Mouse (Mus musculus) ES-E14 (cell line): ENCODE data around the gene S100a4. TPM values are rescaled to one million over a fixed set of nuclear protein-coding genes. Genes with fewer than 3 reads are reported as not detected.

Experiments
- DNase-seq: peaks from one replicate; pipeline ENCODE4 v3.0.0-alpha.2; 2013; ENCODE audit warnings: low read depth, low spot score
- H3K27ac ChIP-seq: 2 replicates; pipeline ENCODE4 v1.5.1; 2012; ENCODE audit warnings: low read depth, mild to moderate bottlenecking, low read length, moderate library complexity, mixed read lengths; ENCODE audit not compliant: poor library complexity, insufficient read depth, severe bottlenecking
- H3K36me3 ChIP-seq: 2 replicates; pipeline ENCODE4 v1.6.1; 2012; ENCODE audit warnings: mild to moderate bottlenecking, low read length, moderate library complexity, mixed read lengths; ENCODE audit not compliant: control insufficient read depth, poor library complexity, insufficient read depth, severe bottlenecking
- H3K4me1 ChIP-seq, 2 experiments: fragments of 150-350 bp in 1 of 2; sonication (generic) in 1 of 2; 2 replicates each; pipeline ENCODE4 v1.6.1; 2012; ENCODE audit warnings: low read length in 2 of 2, mild to moderate bottlenecking in 1 of 2, mixed read lengths in 1 of 2; ENCODE audit not compliant: control insufficient read depth in 2 of 2, insufficient read depth in 2 of 2, poor library complexity in 1 of 2
- H3K4me3 ChIP-seq, 2 experiments: fragments of 150-350 bp in 1 of 2; sonication (generic) in 1 of 2; 2 replicates each; pipeline ENCODE4 v1.5.1; 2012; ENCODE audit warnings: low read length in 2 of 2, low read depth in 1 of 2, mild to moderate bottlenecking in 1 of 2, mixed read lengths in 1 of 2; ENCODE audit not compliant: insufficient read depth in 1 of 2, poor library complexity in 1 of 2, severe bottlenecking in 1 of 2
- H3K9ac ChIP-seq: 2 replicates; pipeline ENCODE4 v1.6.1; 2012; ENCODE audit warnings: low read depth, mild to moderate bottlenecking, low read length, mixed read lengths; ENCODE audit not compliant: poor library complexity, insufficient read depth, severe bottlenecking
- H3K9me3 ChIP-seq: fragments of 150-350 bp; sonication (generic); 2 replicates; pipeline ENCODE4 v1.6.1; 2012; ENCODE audit warnings: low read depth, mild to moderate bottlenecking, low read length; ENCODE audit not compliant: control insufficient read depth, insufficient read depth
- CHD2 ChIP-seq: IDR thresholded peaks from 2 replicates; pipeline ENCODE4 v1.6.1; 2014; ENCODE audit warnings: mild to moderate bottlenecking, low read depth, low read length, inconsistent platforms
- HCFC1 ChIP-seq: IDR thresholded peaks from 2 replicates; pipeline ENCODE4 v1.6.1; 2012; ENCODE audit warnings: low read length, inconsistent platforms, borderline replicate concordance; ENCODE audit not compliant: insufficient read depth
- MAFK ChIP-seq: IDR thresholded peaks from 2 replicates; pipeline ENCODE4 v1.6.1; 2014; ENCODE audit warnings: mild to moderate bottlenecking, low read depth, low read length, inconsistent platforms; ENCODE audit not compliant: insufficient read depth
- ZC3H11A ChIP-seq: IDR thresholded peaks from 2 replicates; pipeline ENCODE4 v1.6.1; 2012; ENCODE audit warnings: low read depth, mild to moderate bottlenecking, inconsistent platforms, low read length, borderline replicate concordance
- ZNF384 ChIP-seq: IDR thresholded peaks from 2 replicates; pipeline ENCODE4 v1.6.1; 2012; ENCODE audit warnings: low read depth, low read length, inconsistent platforms
- in situ Hi-C, 2 experiments: fragments of 600-800 bp; cut with MboI; formaldehyde crosslinking; loops; one replicate each; pipeline ENCODE4 v1.15.1; 2025; ENCODE audit warnings: low sequenced_read_pairs in 2 of 2, inconsistent platforms in 1 of 2; ENCODE audit not compliant: unreplicated experiment in 2 of 2
- total RNA-seq: library from RNA; depleted of rRNA; stranded (reverse); fragments of 300-350 nt; gene quantifications from 2 replicates; pipeline ENCODE4 v1.2.3, GENCODE M21; 2012; rRNA removed

S100a4 gene
- total RNA-seq, 1 experiment, result 6.9 TPM

- DNase-seq, result no peak
- Histone ChIP-seq H3K36me3 (no peaks in the 10 kb centered on the region), H3K9ac (no peak overlapping the region), H3K9me3 (no peaks in the 10 kb centered on the region), H3K27ac (no peak overlapping the region), H3K4me1 (no peaks in the 10 kb centered on the region), H3K4me3 (no peak overlapping the region)
- in situ Hi-C loops, result no loop called here
- no peak for TF ChIP-seq ZNF384
- TF ChIP-seq MAFK, result no peak
- TF ChIP-seq ZC3H11A, result no peak
- no peak for TF ChIP-seq CHD2
- no peak for TF ChIP-seq HCFC1
Observed at GRCm38 (mm10) chr3:90649832-90650231, 46.3 kb downstream of the S100a4 start.

GRCm38 (mm10) chr3:90652878-90653508 lies 49.4 kb downstream of the S100a4 start:
- in situ Hi-C loops, result no loop called here
- Histone ChIP-seq H3K4me1 (no peaks in the 10 kb centered on the region), H3K9ac (no peak overlapping the region), H3K9me3 (no peaks in the 10 kb centered on the region), H3K36me3 (no peaks in the 10 kb centered on the region), H3K4me3 (no peak overlapping the region), H3K27ac (no peak overlapping the region)
- TF ChIP-seq ZC3H11A (peak; percentile 43; the same call in 1 of the 2 replicates), CHD2 (no peak), ZNF384 (no peak), MAFK (no peak)
- peak; percentile 73 for DNase-seq

- Histone ChIP-seq H3K4me3 (no peak within 1 kb of the TSS), H3K9ac (no peak within 1 kb of the TSS), H3K27ac (no peak within 1 kb of the TSS), H3K4me1 (no peaks in the 10 kb centered on the region), H3K9me3 (no peaks in the 10 kb centered on the region), H3K36me3 (no peaks in the 10 kb centered on the region)
- in situ Hi-C loops, result no loop called here
- no peak for DNase-seq
- TF ChIP-seq ZC3H11A, result no peak
Observed at GRCm38 (mm10) chr3:90653717-90654116, 50.1 kb downstream of the S100a4 start, which contains the start of gene S100a7a. Gene S100a7a, plus strand, starts transcription at chr3:90654017.

Other genes with a start within 250 kb of the S100a4 start
- 22.9 and 43.7 TPM in 2 replicates for gene Slc27a3, start 213.8 kb upstream of the S100a4 start, total RNA-seq
- gene Ints3, start 170.1 kb upstream of the S100a4 start, total RNA-seq, result 62.7 and 72.4 TPM in 2 replicates
- gene Npr1, start 137.9 kb upstream of the S100a4 start, total RNA-seq, result 16.4 and 21.6 TPM in 2 replicates
- gene Ilf2, start 127.6 kb upstream of the S100a4 start, total RNA-seq, result 153 and 165 TPM in 2 replicates
- 24.7 and 33.6 TPM in 2 replicates for gene Snapin, start 112.7 kb upstream of the S100a4 start, total RNA-seq
- gene Chtop, start 94.3 kb upstream of the S100a4 start, total RNA-seq, result 84.0 and 110 TPM in 2 replicates
- 1.7 and 2.3 TPM in 2 replicates for gene S100a1, start 89.4 kb upstream of the S100a4 start, total RNA-seq
- gene S100a13, start 89.3 kb upstream of the S100a4 start, total RNA-seq, result 5.3 and 8.2 TPM in 2 replicates
- gene S100a14, start 76.9 kb upstream of the S100a4 start, total RNA-seq, result 0.54 TPM in 1 of 2 replicates, not detected in the other
- 3.2 TPM in 2 replicates for gene S100a16, start 66.5 kb upstream of the S100a4 start, total RNA-seq
- 0.95 and 1.6 TPM in 2 replicates for gene S100a3, start 43.2 kb upstream of the S100a4 start, total RNA-seq
- gene S100a2, start 13.5 kb upstream of the S100a4 start, total RNA-seq, result not detected in 2 replicates
- gene Gm42674, start 1.9 kb upstream of the S100a4 start, total RNA-seq, result not detected in 2 replicates
- gene S100a5, start 4.8 kb downstream of the S100a4 start, total RNA-seq, result not detected in 2 replicates
- 488 and 912 TPM in 2 replicates for gene S100a6, start 9.1 kb downstream of the S100a4 start, total RNA-seq
- 0.32 and 1.1 TPM in 2 replicates for gene S100a7a, start 50.2 kb downstream of the S100a4 start, total RNA-seq
- not detected in 2 replicates for gene S100a8, start 65.2 kb downstream of the S100a4 start, total RNA-seq
- not detected in 2 replicates for gene S100a9, start 92.0 kb downstream of the S100a4 start, total RNA-seq
- not detected in 2 replicates for gene Pglyrp4, start 123.1 kb downstream of the S100a4 start, total RNA-seq
- not detected in 2 replicates for gene Gm5849, start 174.1 kb downstream of the S100a4 start, total RNA-seq